Mouse (Mus musculus): ENCODE data around the gene Slc24a3. TPM values are rescaled to one million over a fixed set of nuclear protein-coding genes. Genes with fewer than 3 reads are reported as not detected.

Gene Slc24a3
- total RNA-seq, 2 experiments from 2014 or later = 3.0 to 4.6 TPM

DNA sequence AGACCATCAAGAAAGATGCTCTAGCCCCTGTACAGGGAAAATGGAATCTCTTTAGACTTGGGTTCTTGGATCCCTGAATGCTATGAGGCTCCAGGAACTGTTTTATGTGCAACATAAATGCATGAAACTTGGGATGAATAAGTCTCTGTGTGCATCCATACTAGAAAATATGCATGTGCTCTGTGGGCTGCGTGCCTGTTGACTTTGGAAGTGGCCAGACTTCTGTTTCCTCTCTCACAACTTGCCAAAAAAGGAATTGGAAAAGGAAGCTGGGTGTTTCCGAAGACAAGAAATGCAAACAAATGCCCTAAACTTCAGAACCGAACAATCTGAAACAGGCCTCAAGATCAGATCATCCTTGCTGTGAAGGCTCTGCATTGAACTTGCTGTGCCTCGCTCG lies 466.3 kb downstream of the Slc24a3 start:
- DNase-seq = peak; percentile 36

DNA sequence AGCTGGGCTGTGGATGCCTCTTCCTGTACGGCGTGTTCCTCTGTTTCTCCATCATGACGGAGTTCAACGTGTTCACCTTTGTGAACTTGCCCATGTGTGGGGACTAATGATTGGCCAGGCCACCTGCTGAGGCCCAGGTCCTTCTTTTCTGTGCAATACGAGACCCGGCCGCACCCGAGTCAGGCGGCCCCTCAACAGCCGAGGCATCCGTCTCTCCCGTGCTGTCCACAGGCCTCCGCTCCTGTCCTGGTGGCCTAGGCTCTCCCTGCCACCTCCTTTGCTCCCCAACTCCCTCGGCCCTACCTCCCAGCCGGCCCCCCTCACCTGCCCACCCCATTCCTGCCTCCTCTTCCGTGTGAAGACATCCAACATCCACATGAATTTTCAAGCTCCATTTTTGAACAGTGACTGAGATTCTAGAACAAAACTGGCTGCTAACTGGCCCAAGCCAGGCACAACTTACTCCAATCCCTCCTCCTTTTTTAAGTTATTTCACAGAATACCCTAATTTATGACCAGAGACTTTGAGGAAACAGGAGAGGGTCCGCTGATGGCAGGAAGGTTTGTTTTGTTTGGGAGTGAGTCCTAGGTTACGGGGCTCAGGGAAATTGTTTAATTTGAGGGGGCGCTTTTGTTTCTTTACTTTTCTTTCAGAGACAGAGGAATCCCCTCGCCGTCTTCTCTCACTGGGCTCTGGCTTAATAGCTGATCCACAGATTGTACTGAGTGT lies 472.9 kb downstream of the Slc24a3 start:
- no peak for DNase-seq

DNA sequence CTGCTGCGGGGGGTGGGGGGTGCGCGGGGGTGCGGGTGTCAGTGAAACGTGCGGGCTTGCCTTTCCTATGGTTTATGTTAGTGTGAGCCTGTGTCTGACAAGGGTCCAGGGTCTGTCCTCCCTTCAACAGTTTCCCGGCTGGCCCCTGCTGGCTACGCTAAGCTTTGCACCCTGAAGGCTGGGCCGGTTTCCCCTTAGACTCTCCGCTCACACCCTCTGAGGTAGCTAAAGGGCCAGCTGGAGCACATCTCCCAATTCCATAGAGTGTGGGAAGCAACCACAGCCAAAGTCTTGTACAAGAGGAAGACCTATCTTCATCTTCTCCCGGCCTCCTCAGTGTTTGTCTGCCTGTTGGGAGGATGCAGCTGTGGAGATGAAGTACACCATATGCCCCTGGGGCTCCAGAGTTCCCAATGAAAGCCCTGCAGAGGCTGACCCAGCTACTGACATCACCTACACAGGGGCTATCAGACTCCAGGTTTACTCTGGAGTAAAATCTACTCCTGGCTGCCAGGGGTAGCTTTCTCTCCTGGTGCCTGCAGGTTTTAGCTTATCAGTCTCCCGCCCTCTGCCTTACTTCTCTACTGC lies 487.9 kb downstream of the Slc24a3 start:
- DNase-seq = peak; percentile 23

DNA sequence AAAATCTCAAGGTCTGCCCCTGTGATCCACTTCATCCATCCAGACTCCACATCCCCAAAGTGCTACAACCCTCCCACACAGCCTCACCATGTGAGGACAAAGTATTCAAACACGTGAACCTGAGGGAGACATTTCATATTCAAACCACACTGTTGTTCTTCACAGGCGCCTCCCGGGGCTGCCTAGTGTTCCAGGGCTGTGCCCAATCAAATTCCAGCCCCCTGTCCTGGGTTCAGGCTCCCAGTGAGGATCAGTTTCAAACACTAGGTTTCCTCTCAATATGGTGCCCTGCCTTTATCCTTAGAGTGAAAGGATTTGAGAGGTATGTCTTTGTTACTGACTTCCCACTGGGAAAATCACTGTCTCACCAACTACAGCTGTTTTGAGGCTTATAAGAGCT lies 488.6 kb downstream of the Slc24a3 start:
- no peak for DNase-seq

DNA sequence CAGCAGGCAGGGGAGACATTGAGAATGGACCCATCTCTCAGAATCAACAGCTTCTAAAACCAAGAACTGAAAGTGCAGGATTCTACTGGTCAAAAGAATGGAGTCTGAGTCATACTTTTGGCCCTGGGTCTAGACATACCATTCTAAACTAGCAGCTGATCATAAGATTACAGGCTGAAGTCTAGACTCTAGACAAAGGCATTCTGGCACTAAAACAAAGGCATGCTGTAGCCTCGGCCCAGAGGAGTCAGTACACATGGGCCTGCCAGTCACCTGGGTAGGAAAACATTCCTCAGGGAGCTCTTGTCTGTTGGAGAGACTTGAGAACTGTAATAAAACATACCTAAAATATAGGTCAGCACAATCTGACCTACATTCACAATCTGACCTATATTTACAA lies 489.2 kb downstream of the Slc24a3 start:
- DNase-seq = no peak

DNA sequence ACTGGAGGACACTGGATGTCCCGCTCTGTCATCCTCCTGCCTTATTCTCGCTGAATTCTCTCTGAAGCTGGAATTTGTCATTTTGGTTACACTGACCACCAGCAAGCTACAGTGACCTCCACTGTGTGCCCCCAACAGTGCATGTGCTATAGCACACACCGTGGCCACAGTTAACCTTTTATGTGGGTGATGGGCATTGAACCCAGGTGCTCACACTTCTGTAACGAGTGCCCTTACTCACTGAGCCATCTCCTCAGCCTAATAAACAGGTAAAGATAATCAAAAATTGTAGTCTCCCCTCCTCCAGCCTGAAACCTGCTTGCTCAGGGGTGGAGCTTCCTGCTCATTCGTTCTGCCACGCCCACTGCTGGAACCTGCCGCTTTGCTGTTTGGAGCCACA lies 493.7 kb downstream of the Slc24a3 start:
- no peak for DNase-seq

DNA sequence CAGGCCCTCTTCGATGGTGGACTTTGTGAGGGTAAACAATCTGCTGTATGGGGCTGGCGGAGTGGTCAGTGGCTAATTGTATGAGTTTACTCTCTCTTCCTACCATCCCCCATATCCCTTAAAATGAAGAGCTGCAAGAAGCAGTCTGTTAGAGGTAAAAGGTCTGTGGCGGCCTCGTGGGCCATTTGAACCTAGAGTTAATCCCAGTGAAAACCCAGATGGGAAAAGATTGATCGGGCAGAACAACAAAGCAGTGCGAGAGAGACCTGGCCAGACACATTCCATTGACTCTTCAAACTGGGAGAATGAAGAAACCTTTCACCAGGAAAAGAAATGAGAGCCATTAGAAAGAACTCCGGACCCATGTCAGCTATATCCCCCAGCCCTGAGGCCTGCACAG lies 496.3 kb downstream of the Slc24a3 start:
- no peak for DNase-seq

DNA sequence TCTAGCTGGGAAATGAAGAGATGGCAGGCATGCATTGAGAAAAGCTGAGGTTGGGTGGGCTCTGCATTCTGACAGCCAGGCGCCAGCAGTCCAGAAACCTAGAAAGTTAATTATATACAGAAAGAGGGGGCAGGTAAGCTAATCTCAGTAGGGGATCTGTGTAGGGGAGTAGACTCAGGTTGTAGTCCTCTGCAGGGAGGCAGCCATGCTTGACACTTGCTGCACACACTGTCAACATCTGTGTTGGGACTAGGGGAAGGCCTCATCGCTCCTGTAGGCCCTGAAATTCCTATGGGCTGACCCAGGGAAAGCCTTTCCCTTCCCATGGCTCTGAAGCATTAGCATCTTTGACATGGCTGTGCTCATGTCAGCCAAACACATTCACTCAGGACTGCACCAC lies 496.8 kb downstream of the Slc24a3 start:
- no peak for DNase-seq

DNA sequence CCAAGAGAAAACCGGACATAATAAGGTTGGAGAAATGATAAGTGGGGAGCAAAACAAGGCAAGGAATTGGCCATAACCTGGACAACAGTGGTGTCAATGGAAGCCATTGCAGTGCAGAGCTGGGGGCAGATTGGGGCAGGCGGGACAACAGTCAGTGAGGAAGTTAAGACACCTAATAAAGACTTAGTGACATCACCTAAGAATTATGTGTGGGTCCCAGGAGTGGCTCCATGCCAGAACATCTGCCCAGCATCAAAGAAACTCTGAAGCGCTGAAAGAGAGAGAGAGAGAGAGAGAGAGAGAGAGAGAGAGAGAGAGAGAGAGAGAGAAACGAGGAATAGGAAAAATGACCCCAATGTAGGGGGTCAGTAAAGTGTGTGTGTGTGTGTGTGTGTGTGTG lies 500.6 kb downstream of the Slc24a3 start:
- DNase-seq = no peak

DNA sequence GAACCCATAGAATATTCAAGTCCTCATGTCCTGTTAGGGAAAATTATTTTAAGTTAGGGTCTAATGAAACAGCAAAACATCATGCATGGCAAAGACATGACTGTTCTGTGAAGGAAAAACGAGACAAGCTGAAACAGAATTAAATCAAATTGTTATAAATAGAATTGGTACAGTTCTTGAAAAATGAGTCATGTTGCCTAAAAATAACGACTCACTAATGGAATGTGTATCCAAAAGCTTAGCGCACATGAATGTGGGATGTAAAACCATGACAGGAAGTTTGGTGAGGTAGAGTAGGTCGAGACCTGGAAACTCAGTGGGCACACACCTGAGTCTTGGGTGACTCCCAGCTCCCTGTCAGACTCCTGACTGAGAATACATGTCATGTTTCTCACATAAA lies 502.6 kb downstream of the Slc24a3 start:
- DNase-seq = no peak

DNA sequence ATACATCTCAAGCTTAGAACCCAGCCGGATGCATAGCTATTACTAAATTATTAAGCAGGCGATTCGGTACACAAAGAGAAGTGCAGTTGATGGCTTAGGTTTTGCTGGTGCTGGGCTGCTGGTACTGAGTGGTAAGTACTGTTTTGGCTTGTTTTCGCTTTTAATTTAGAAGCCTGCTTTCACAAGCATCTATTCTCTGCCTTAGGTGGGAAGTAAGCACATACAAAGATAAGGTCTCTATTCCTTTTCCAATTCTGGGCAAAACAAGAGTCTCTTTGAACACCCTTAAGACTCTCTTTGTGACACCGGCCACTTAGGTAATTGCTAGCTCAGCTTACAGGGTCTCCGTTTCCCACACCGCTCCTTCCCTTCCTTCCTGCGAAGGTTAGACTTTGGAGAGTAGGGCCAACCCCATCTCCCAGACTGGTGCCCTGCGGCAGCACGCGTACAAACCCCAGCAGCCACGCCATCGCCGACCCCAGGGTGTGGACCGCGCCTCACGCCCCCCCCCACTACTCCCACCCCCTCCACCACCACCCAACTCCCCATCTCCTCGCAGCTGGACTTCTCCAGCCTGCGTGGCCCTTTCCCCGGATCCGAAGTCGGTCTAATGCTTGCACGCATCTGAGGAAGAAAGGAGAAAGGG lies 507.1 kb downstream of the Slc24a3 start:
- DNase-seq = no peak

DNA sequence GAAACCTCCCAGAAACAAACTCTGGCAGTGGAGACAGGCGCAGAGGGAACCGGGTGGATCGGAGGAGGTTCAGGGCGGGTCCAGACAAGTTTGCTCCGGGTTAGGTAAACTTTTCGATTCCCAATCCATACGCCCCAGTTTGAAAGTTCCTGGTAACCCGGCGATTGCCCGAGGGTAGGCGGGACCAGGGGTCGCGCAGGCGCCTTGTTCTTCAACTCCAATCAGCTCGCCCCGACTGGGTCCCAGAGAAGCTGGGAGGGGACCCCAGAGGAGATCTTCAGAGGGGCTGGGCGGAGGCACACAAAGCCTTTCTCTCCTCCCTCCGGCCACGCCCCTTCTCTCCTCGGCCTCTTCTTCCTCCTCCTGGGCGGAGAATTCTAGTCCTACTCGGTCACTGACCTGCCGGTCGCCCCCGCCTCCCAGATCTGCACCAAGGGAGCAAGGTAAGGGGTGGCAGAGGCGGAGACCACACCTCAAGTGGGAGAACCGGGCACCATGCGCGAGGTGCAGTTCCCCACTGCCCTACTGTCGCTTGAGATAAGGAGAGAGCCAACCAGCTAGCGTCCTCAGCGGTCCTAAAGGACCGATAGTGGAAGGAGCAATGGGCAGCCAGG lies 507.7 kb downstream of the Slc24a3 start, which contains the start of gene Rin2:
Rin2 (plus strand) TSS at position 74 of the 614 bp plus-strand sequence.
- DNase-seq = peak; percentile 74

DNA sequence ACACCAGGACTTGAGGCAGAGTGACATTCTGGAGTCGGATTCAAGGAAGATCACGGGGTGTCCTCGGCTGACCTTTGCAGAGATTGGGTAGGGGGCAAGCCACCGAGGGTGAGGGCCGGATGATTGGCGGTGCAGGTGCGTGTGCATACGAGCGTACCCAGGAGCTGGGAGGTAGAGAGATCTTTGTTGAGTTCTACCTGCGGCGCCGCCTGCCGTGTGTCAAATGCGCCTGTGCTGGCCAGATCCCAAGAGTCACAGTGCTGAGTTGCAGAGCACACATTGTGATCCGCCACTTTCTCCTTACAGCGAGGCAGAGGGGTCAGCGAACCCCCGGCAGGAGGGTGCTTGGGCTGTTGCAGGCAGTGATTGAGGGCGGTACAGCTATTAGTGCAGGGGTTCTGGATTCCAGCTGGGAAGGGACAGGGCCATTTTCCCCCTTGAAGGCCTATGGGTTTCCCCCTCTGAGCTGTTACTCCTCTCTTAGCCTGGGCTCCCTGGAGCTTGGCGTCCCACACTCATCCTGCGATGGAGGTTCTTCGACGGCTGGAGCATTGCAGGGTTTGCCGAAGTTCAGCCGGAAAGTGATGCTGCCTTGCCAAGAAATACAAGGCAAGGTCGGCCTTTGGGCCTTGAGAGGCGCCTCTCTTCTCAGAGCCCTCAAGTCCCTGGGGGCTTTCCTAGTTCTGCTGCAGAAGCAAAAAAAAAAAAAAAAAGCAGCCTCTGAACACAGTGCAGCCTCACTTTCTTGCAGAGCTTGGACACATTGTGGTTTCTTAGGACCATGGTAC lies 508.4 kb downstream of the Slc24a3 start:
- peak; percentile 51 for DNase-seq

DNA sequence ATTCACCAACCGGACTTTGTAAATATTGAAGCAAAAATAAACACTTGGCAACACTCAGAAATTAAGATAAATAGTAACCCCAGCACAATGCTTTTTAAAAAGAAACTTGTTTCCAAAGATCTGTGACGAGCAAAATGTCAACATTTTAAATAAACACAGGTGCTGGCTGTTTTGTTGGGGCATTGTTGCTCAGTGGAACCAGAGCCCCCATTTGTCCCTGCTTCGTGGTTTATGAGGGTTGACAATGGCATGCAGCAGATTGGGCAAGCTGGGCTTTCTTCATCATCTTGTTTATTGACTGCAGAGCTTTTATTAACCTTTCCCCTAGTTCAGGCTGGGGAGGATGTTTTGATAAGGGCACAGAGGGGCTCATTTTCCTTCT lies 509.0 kb downstream of the Slc24a3 start:
- no peak for DNase-seq

DNA sequence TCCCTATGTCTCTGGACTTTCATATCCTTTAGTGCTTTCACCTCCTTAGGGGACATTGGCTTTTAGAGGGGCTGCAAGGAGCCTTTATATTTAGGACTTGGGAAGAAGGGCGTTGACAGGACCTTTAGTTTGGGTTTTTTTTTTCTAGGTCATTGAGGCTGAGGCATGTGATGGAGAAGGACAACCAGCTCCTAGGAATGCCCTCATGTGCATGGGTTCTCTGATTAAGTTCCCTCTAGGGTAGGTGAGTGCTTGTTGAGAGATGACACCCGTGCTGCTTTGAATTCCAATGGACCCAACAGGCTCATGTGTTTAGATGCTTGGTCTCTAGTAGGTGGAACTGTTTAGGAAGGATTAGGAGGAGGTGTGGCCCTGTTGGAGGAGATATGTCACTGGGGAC lies 509.4 kb downstream of the Slc24a3 start:
- DNase-seq = no peak

DNA sequence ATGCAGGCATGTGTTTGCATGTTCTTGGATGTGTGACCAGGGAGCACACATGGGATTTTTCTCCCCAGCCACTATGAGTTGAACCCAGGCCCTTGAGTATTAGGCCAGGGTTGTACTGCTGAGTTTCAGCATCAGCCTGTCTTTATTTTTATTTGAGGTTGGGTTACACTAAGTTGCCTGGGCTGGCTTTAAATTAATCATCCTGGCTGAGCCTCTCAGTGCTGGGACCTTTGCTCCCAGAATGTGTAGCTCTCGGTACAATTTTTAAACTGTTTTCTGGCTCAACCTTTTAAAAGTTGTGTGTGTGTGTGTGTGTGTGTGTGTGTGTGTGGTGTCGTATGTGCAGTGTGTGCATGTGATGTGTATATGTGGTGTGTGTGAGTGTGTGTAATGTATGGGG lies 512.6 kb downstream of the Slc24a3 start:
- DNase-seq = no peak

DNA sequence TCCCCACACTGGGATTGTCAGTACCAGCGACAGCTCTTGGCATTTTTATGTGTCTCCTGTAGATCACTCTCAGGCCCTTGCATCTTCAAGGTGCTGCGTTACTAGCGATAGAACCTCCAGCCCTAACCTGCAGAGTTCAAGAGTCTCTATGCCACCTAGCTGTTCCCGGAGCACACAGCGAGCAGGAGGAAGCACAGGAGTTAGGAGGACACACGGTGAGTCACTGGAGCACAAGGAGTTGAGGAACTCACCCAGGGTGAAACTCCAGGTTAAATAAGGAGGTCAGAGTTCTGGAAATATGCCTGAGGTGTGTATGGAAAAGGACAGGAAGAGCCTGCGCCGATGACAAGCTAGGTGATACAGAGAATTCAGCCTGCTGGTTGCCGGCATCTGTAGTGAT lies 513.2 kb downstream of the Slc24a3 start:
- DNase-seq = no peak

DNA sequence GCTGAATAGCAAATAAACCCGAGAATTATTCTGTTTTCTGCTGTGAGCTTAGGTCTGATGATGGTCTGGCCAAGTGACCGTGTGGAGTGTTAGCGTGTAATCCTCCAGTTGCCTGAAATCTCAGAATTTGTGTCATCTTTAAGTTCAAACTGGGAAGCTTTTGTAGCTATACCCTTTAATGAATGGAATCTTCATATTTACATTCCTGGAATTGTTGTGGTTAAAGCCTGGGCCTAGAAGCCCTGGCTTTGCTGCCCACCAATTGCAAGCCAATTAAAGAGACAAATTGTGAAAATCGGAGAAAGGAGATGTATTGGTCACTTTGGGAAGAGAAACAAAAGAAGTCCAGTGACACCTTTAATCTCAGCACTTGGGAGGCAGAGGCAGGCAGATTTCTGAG lies 514.1 kb downstream of the Slc24a3 start:
- no peak for DNase-seq

DNA sequence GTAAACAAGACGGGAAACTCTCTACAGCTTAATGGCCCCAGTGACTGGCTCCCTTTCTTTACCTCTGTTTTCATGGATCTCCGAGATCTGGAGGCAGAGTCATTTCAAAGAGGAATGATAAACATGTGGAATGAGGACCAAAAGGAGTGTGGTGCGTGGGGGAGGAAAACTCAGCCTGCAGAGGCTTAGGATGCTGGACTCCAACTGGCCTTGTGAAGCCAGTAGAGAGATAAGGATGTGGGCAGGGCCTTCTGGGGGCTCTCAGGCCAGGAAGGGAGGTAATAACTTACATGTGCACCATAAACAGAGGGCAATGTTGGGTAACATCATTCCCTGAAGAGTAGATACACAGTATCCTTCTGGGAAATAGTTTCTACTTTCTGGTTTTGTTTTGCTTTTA lies 515.4 kb downstream of the Slc24a3 start:
- no peak for DNase-seq

DNA sequence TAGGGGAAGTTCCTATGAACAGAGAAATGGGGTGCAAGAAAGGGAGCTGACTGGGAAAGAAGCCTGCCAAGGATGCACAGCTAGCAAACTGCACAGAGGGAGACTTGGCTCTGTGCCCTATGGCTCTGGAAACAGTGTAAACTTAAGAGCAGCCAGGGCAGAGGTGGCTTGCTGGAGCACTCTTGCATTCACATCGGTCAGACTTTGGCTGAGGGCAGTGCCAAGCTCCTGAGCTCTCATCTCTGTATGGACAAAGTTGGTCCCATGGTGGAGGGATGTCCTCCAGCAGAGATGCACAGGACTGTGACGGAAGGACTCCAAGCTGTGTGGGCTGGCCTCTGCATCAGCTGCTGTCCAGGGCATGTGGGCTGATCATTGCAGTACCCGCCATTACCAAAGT lies 516.0 kb downstream of the Slc24a3 start:
- peak; percentile 70 for DNase-seq

DNA sequence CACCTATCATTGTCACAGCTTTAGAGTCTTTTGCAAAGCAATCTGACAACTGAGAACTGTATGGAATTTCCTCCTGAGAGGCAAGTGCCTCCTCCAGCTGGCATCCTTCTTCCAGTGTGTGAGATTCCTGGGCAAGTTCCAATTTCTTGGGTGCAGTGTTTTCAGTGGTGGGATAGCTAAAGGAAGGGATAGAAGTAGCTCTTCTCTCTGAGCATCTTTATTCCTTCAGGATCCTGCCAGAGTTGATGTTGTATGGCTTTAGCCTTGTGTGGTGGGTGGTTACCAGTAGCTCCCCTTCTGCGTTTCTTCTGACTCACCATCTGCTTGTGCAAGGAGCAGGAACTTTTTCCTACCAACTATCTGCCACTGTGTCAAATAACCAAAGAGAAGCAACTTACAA lies 516.6 kb downstream of the Slc24a3 start:
- DNase-seq = no peak

DNA sequence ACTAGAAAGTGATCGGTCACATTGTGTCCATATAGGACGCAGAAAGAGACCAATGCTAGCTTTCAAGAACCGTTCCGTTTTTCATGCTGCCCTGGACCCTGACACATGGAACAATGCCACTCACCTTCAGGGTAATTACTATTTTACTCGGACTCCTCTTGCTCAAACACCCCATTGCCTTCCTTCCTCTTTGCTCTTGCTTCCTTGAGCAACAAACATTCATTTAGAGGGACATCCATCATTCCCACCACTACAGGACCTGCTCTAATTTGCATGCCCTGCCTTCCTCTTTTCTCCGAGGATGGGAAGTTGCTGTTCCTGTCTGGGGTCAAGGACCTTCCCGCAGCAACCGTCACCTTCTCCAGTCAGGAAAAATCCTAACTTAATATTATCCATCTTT lies 517.3 kb downstream of the Slc24a3 start:
- no peak for DNase-seq

DNA sequence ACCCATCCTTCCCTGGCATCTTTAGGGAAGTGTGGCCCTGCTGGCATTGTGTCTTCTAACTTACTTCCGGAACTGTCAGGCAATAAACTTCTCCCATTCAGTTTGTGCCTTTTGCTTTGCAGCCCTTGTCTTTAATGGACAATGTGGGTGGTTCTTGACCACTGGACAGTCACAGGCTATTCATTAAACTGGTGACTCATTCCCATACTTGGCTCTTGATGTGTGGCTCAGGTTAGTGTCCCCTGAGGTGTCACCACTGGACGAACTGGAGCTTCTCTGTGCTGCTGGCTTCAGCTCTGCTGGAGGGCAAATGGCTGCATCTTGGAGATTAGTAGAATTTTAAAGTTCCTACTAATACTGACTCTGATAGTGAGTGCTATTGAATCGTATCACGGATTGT lies 518.5 kb downstream of the Slc24a3 start:
- DNase-seq = no peak

Measured in heart, postnatal 4 days (tissue).